ENCODE assay signal across 18 mouse cellular contexts in the genomic region with DNA sequence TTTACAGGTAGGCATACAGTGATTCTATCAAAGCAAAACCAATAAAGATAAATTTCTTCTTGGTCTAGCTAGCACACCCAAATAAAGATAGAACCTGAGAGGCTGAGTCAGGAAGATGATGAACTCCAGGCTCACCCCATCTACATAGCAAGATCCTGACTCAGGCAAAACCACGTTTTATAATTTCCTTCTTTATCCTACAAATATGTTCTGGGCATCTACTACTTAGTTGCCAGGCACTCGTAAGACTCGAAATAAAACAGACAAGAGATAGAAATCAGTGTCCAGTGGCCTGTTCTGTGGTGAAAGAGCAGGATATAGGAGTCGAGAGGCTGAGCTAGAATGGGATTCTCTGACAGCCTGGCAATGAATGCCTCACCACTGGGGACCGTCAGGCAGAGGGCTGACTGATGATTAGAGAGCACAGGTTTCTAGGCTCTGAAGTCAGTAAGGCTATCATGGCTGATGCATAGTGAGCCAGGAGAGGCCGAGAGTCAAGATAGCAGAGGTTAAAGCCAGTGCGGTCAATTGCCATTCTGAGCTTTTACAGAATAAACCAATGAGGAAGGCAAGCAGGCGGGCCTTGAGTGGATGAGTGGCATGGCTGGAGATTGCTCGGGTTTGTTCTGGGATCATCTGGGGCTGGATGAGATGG. TPM values are rescaled to one million over a fixed set of nuclear protein-coding genes. Genes with fewer than 3 reads are reported as not detected.
DNase-seq lines count a peak whose midpoint lies in the region; ATAC-seq and TF ChIP-seq lines count a peak whose summit lies in the region.
"Had no signal": no experiment of that assay in that cellular context is flagged by ENCODE, and none has a peak within 500 bp of the region (broad histone marks: within the 10 kb centered on the region; RNA-seq: fewer than 3 reads in every experiment).

No protein-coding gene starts in this region.

- intact Hi-C loops in heart, postnatal 36 days (cut with DNase I), result no loop called here

- peak; percentile 60 for DNase-seq in heart, adult 11 months
- DNase-seq in heart, postnatal 36 days, result no peak
- DNase-seq in midbrain, embryonic 11.5 days (ENCODE audit: low spot score, missing footprints), result peak; percentile 74
- no peak for DNase-seq in midbrain, embryonic 10.5 days (ENCODE audit: low spot score)
- DNase-seq in 3T3-L1 (ENCODE audit: low read depth, low spot score), result peak; percentile 62
- no peak for DNase-seq in adrenal gland, postnatal 10 days
- DNase-seq: adrenal gland, adult 8-10 months; cerebellum, adult 11-12 months; cerebellum, adult 9-11 months; gastrocnemius, adult 2 months; gastrocnemius, postnatal 25 days; heart, postnatal 10 days had no signal

- H3K27ac ChIP-seq in midbrain, embryonic 11.5 days (ENCODE audit: low read depth, low read length), result no peak overlapping the region
- H3K27ac ChIP-seq in midbrain, embryonic 10.5 days (replicated peaks), result no peak overlapping the region
- peak overlapping the region; percentile 74 for H3K27ac ChIP-seq in embryonic fibroblast, embryonic 13.5 days (ENCODE audit: insufficient read depth, low read length)
- no peak overlapping the region for H3K27ac ChIP-seq in forebrain, embryonic 13.5 days
- H3K27ac ChIP-seq: gastrocnemius, adult 2 months; hindbrain, embryonic 10.5 days; hindbrain, embryonic 15.5 days had no signal

- H3K27me3 ChIP-seq in midbrain, embryonic 11.5 days (ENCODE audit: control insufficient read depth, insufficient read depth, low read length), result no peaks in the 10 kb centered on the region
- no peaks in the 10 kb centered on the region for H3K27me3 ChIP-seq in midbrain, embryonic 10.5 days (ENCODE audit: low read depth, poor library complexity, severe bottlenecking)
- no peaks in the 10 kb centered on the region for H3K27me3 ChIP-seq in forebrain, embryonic 13.5 days
- H3K27me3 ChIP-seq: embryonic facial prominence, embryonic 13.5 days; hindbrain, embryonic 15.5 days had no signal

- no peaks in the 10 kb centered on the region for H3K4me1 ChIP-seq in midbrain, embryonic 11.5 days (ENCODE audit: control insufficient read depth, insufficient read depth, low read length)
- H3K4me1 ChIP-seq in midbrain, embryonic 10.5 days, result no peaks in the 10 kb centered on the region
- peaks cover 3% of the 10 kb centered on the region; the same call in 1 of the 2 replicates for H3K4me1 ChIP-seq in embryonic fibroblast, embryonic 13.5 days (ENCODE audit: control insufficient read depth, insufficient read depth, low read length)
- no peaks in the 10 kb centered on the region for H3K4me1 ChIP-seq in forebrain, embryonic 13.5 days
- H3K4me1 ChIP-seq: embryonic facial prominence, embryonic 13.5 days; hindbrain, embryonic 10.5 days; hindbrain, embryonic 15.5 days had no signal

- WGBS in midbrain, embryonic 11.5 days, result 88% methylated on average over 9 of the region's 9 CpGs
- 82% methylated on average over 9 of the region's 9 CpGs for WGBS in midbrain, embryonic 10.5 days
- 88% methylated on average over 9 of the region's 9 CpGs for WGBS in forebrain, embryonic 13.5 days

- no peak overlapping the region for H3K4me3 ChIP-seq in midbrain, embryonic 11.5 days (ENCODE audit: low read depth, low read length)
- H3K4me3 ChIP-seq in midbrain, embryonic 10.5 days, result no peak overlapping the region
- no peak overlapping the region for H3K4me3 ChIP-seq in embryonic fibroblast, embryonic 13.5 days (ENCODE audit: insufficient read depth, low read length)
- no peak overlapping the region for H3K4me3 ChIP-seq in forebrain, embryonic 13.5 days
- H3K4me3 ChIP-seq: embryonic facial prominence, embryonic 13.5 days; gastrocnemius, adult 2 months; hindbrain, embryonic 10.5 days; hindbrain, embryonic 15.5 days had no signal

- H3K9me3 ChIP-seq in midbrain, embryonic 11.5 days (ENCODE audit: control insufficient read depth, low read length), result no peaks in the 10 kb centered on the region
- H3K9me3 ChIP-seq in midbrain, embryonic 10.5 days (replicated peaks), result no peaks in the 10 kb centered on the region
- H3K9me3 ChIP-seq in forebrain, embryonic 13.5 days (replicated peaks), result no peaks in the 10 kb centered on the region
- H3K9me3 ChIP-seq: embryonic facial prominence, embryonic 13.5 days; hindbrain, embryonic 10.5 days; hindbrain, embryonic 15.5 days had no signal

- no peak overlapping the region for H3K4me2 ChIP-seq in midbrain, embryonic 11.5 days
- no peak overlapping the region for H3K4me2 ChIP-seq in forebrain, embryonic 13.5 days
- H3K4me2 ChIP-seq: embryonic facial prominence, embryonic 13.5 days; hindbrain, embryonic 15.5 days had no signal

- no peak overlapping the region for H3K9ac ChIP-seq in midbrain, embryonic 11.5 days (ENCODE audit: low read length)
- H3K9ac ChIP-seq in forebrain, embryonic 13.5 days, result no peak overlapping the region
- H3K9ac ChIP-seq: embryonic facial prominence, embryonic 13.5 days; hindbrain, embryonic 15.5 days had no signal

- no peak for ATAC-seq in midbrain, embryonic 11.5 days (ENCODE audit: low FRiP score)
- ATAC-seq in forebrain, embryonic 13.5 days, result no peak
- ATAC-seq: forebrain, embryonic 14.5 days had no signal

- TF ChIP-seq CTCF in embryonic fibroblast, embryonic 13.5 days (IDR thresholded peaks at IDR 0.05; ENCODE audit: borderline replicate concordance, insufficient read depth, low read length), result no peak

- TF ChIP-seq POLR2A in embryonic fibroblast, embryonic 13.5 days (IDR thresholded peaks at IDR 0.05; ENCODE audit: low read depth, low read length), result no peak

- peaks cover 9% of the 10 kb centered on the region; the same call in 1 of the 2 replicates for H3K36me3 ChIP-seq in midbrain, embryonic 11.5 days (ENCODE audit: control insufficient read depth, insufficient read depth, low read length)
- H3K36me3 ChIP-seq in midbrain, embryonic 10.5 days, result peaks cover 80% of the 10 kb centered on the region
- H3K36me3 ChIP-seq in forebrain, embryonic 13.5 days (ENCODE audit: poor library complexity, severe bottlenecking), result peaks cover 58% of the 10 kb centered on the region

RNA-seq across cellular contexts. Expression of a gene that starts 12.4 kb away (rescaled TPM):
- 10 to 100 TPM; 24.2 to 24.3 TPM for total RNA-seq in heart, postnatal 36 days (2021)
- 24.6 and 26.4 TPM in 2 replicates for polyA plus RNA-seq in midbrain, embryonic 11.5 days (2014; fragmentation: Nextera tagmentation; extraction: Ambion mirVana)
- 31.0 and 34.7 TPM in 2 replicates for polyA plus RNA-seq in midbrain, embryonic 10.5 days (2016; fragmentation: Nextera tagmentation; extraction: Ambion mirVana)
- polyA plus RNA-seq in embryonic fibroblast, embryonic 13.5 days (2011; ENCODE audit: insufficient read length, low read depth, missing spikeins), result 14.7 and 18.6 TPM in 2 replicates
- polyA plus RNA-seq in forebrain, embryonic 13.5 days (2015; fragmentation: Nextera tagmentation; extraction: Ambion mirVana), result 31.5 and 32.9 TPM in 2 replicates
- 10 to 100 TPM; 24.5 to 28.6 TPM for total RNA-seq in adrenal gland, postnatal 10 days (2021)

RNA-seq across cellular contexts. Expression of a gene that starts 12.5 kb away (rescaled TPM):
- total RNA-seq in heart, postnatal 36 days (2021), result 1 to 10 TPM; 5.0 to 5.3 TPM
- 36.5 and 41.8 TPM in 2 replicates for polyA plus RNA-seq in midbrain, embryonic 11.5 days (2014; fragmentation: Nextera tagmentation; extraction: Ambion mirVana)
- 36.4 and 37.6 TPM in 2 replicates for polyA plus RNA-seq in midbrain, embryonic 10.5 days (2016; fragmentation: Nextera tagmentation; extraction: Ambion mirVana)
- polyA plus RNA-seq in embryonic fibroblast, embryonic 13.5 days (2011; ENCODE audit: insufficient read length, low read depth, missing spikeins), result 21.9 and 23.3 TPM in 2 replicates
- 29.4 and 30.1 TPM in 2 replicates for polyA plus RNA-seq in forebrain, embryonic 13.5 days (2015; fragmentation: Nextera tagmentation; extraction: Ambion mirVana)
- 1 to 10 TPM; 6.4 to 9.1 TPM for total RNA-seq in adrenal gland, postnatal 10 days (2021)

RNA-seq across cellular contexts. Expression of a gene that starts 37.8 kb away (rescaled TPM):
- total RNA-seq in heart, postnatal 36 days (2021), result 10 to 100 TPM; 17.6 to 17.7 TPM
- 17.4 and 18.7 TPM in 2 replicates for polyA plus RNA-seq in midbrain, embryonic 11.5 days (2014; fragmentation: Nextera tagmentation; extraction: Ambion mirVana)
- polyA plus RNA-seq in midbrain, embryonic 10.5 days (2016; fragmentation: Nextera tagmentation; extraction: Ambion mirVana), result 17.7 and 20.8 TPM in 2 replicates
- polyA plus RNA-seq in embryonic fibroblast, embryonic 13.5 days (2011; ENCODE audit: insufficient read length, low read depth, missing spikeins), result 27.1 and 36.7 TPM in 2 replicates
- 12.7 and 13.0 TPM in 2 replicates for polyA plus RNA-seq in forebrain, embryonic 13.5 days (2015; fragmentation: Nextera tagmentation; extraction: Ambion mirVana)
- total RNA-seq in adrenal gland, postnatal 10 days (2021), result 10 to 100 TPM; 25.0 to 31.4 TPM

Comparison
In these comparisons a context has a peak if more than half of its experiments do, and no peak if none do; other contexts are left out.
1. DNase-seq: peak in heart, adult 11 months (single experiment), midbrain, embryonic 11.5 days (single experiment) and 3T3-L1 (single experiment); none in heart, postnatal 36 days (0 of 2), midbrain, embryonic 10.5 days (single experiment) and adrenal gland, postnatal 10 days (single experiment).